Comparison of ENCODE assay signal across 29 mouse cellular contexts in the genomic region with DNA sequence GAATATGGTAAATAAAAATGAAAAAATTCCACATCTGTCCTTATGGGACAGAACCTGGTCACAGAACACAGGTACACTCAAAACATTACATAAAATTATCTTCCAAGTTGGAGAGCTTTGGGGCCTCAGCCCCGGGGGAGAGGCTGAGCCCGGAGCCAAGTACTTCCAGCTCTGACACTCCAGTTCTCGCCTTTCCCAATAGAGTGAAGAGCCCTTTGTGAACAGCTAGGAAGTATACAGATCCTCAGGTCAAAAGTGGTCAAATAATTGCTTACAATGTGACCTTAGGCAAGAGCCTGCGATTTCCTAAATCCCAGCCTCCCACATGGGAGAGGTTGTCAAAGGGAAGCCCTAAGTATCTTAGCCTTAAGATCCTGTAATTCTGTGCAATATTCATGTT. TPM values are rescaled to one million over a fixed set of nuclear protein-coding genes. Genes with fewer than 3 reads are reported as not detected.
"Had no signal": no experiment of that assay in that cellular context is flagged by ENCODE, and none has a peak within 500 bp of the region (broad histone marks: within the 10 kb centered on the region; RNA-seq: fewer than 3 reads in every experiment).

No protein-coding gene starts in this region.

- H3K27me3 ChIP-seq: heart, embryonic 12.5 days; hindbrain, embryonic 12.5 days; kidney, embryonic 15.5 days; limb, embryonic 13.5 days; limb, embryonic 15.5 days had no signal

- H3K9ac ChIP-seq: heart, embryonic 12.5 days; hindbrain, embryonic 12.5 days; hindbrain, embryonic 14.5 days; kidney, embryonic 15.5 days; limb, embryonic 13.5 days; limb, embryonic 15.5 days had no signal

- H3K36me3 ChIP-seq: heart, embryonic 10.5 days; heart, embryonic 12.5 days; hindbrain, embryonic 10.5 days; hindbrain, embryonic 12.5 days; kidney, embryonic 15.5 days; limb, embryonic 13.5 days; limb, embryonic 15.5 days had no signal

- H3K4me1 ChIP-seq: heart, embryonic 10.5 days; hindbrain, embryonic 10.5 days; hindbrain, embryonic 12.5 days; limb, embryonic 13.5 days; limb, embryonic 15.5 days had no signal

- H3K4me3 ChIP-seq: gastrocnemius, adult 2 months; heart, embryonic 10.5 days; heart, embryonic 12.5 days; hindbrain, embryonic 10.5 days; hindbrain, embryonic 12.5 days; kidney, embryonic 15.5 days; limb, embryonic 13.5 days; limb, embryonic 15.5 days had no signal

- H3K27ac ChIP-seq: gastrocnemius, adult 2 months; heart, embryonic 10.5 days; hindbrain, embryonic 10.5 days; hindbrain, embryonic 12.5 days; hindbrain, embryonic 14.5 days; hindbrain, postnatal 0 days; kidney, embryonic 15.5 days; kidney, postnatal 0 days; limb, embryonic 13.5 days; limb, embryonic 15.5 days had no signal

- H3K4me2 ChIP-seq: heart, embryonic 12.5 days; hindbrain, embryonic 12.5 days; hindbrain, embryonic 14.5 days; kidney, embryonic 15.5 days; limb, embryonic 13.5 days; limb, embryonic 15.5 days had no signal

- DNase-seq: gastrocnemius, adult 2 months; gastrocnemius, postnatal 10 days; gastrocnemius, postnatal 25 days; heart, adult 18-20 months; heart, postnatal 10 days; heart, postnatal 4 days; kidney, adult 11 months; kidney, adult 2 months; kidney, adult 9 months; kidney, postnatal 14 days; kidney, postnatal 36 days; left cerebral cortex, postnatal 4 days had no signal

- H3K9me3 ChIP-seq: hindbrain, embryonic 10.5 days; hindbrain, embryonic 12.5 days; kidney, embryonic 15.5 days; limb, embryonic 15.5 days had no signal

- ATAC-seq: hindbrain, postnatal 0 days had no signal

RNA-seq across cellular contexts. Expression of a gene that starts 55.1 kb away (rescaled TPM):
- total RNA-seq: gastrocnemius, adult 2 months; gastrocnemius, postnatal 10 days; gastrocnemius, postnatal 25 days; granulocyte monocyte progenitor cell, adult 5-6 weeks; heart, postnatal 10 days; layer of hippocampus, adult 18-20 months; layer of hippocampus, adult 8-10 months; layer of hippocampus, postnatal 36 days; left cerebral cortex, postnatal 10 days had no signal
- polyA plus RNA-seq: heart, embryonic 10.5 days; heart, embryonic 12.5 days; heart, embryonic 14.5 days; hindbrain, embryonic 10.5 days; limb, embryonic 11.5 days; limb, embryonic 13.5 days had no signal
